Mouse (Mus musculus): ENCODE measurements around the gene Rhoq.

DNA sequence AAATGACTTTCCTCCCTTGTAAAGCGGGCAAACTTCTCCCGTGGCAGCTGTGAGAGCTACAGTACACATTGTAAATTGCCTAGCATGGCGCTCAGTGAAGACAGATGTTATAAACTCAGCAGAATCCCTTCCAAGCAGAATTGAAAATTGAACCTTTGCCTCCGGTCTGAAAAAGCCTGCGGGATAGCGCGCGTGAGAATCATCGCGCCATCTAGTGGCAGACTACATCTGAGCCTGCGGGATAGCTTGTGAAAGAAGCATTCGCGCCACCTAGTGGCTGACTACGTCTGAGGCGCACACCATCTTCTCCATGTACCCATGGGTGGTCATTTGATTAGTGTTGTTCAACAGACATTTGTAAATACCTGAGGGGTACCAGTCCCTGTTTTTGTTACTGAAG is 81.5 kb downstream of the Rhoq start:
- peak; percentile 95 for TF ChIP-seq CTCF (conservative IDR thresholded peaks at IDR 0.05; ENCODE audit: low read length)
- no peak for TF ChIP-seq NANOG (IDR thresholded peaks at IDR 0.05; ENCODE audit: borderline replicate concordance, low read length)

Measured in E14TG2a.4 (cell line).